Mouse (Mus musculus) ES-Bruce4 (cell line): ENCODE results near the gene Ephb4. TPM values are rescaled to one million over a fixed set of nuclear protein-coding genes. Genes with fewer than 3 reads are reported as not detected.

Experiments
- H3K27ac ChIP-seq: 2 replicates; pipeline ENCODE4 v1.5.1; 2012; ENCODE audit warnings: low read length, inconsistent platforms; ENCODE audit not compliant: insufficient read depth
- H3K27me3 ChIP-seq: 2 replicates; pipeline ENCODE4 v1.6.1; 2012; ENCODE audit warnings: mild to moderate bottlenecking, low read length, inconsistent platforms; ENCODE audit not compliant: control insufficient read depth, poor library complexity, insufficient read depth, severe bottlenecking
- H3K36me3 ChIP-seq: 2 replicates; pipeline ENCODE4 v1.6.1; 2012; ENCODE audit warnings: inconsistent platforms, mild to moderate bottlenecking, low read length, moderate library complexity; ENCODE audit not compliant: control insufficient read depth, poor library complexity, insufficient read depth, severe bottlenecking
- H3K4me1 ChIP-seq: one replicate; pipeline ENCODE4 v1.8.1; 2011; ENCODE audit warnings: low read length; ENCODE audit not compliant: control insufficient read depth, insufficient read depth
- H3K4me3 ChIP-seq: 2 replicates; pipeline ENCODE4 v1.5.1; 2011; ENCODE audit warnings: low read depth, mild to moderate bottlenecking, low read length
- H3K9ac ChIP-seq: 2 replicates; pipeline ENCODE4 v1.6.1; 2012; ENCODE audit warnings: low read depth, mild to moderate bottlenecking, inconsistent platforms; ENCODE audit not compliant: poor library complexity, severe bottlenecking
- H3K9me3 ChIP-seq: replicated peaks from 2 replicates; pipeline ENCODE4 v1.6.1; 2012; ENCODE audit warnings: mild to moderate bottlenecking, low read length, inconsistent platforms; ENCODE audit not compliant: control insufficient read depth, poor library complexity, insufficient read depth, severe bottlenecking
- CTCF ChIP-seq: IDR thresholded peaks from one replicate; pipeline ENCODE4 v1.8.1; 2011; ENCODE audit warnings: low read depth, low read length
- EP300 ChIP-seq: IDR thresholded peaks from 2 replicates; pipeline ENCODE4 v1.6.1; 2011; ENCODE audit warnings: low read depth, low read length; ENCODE audit not compliant: insufficient read depth
- POLR2A ChIP-seq: IDR thresholded peaks from one replicate; pipeline ENCODE4 v1.8.1; 2011; ENCODE audit warnings: low read length; ENCODE audit not compliant: insufficient read depth
- polyA plus RNA-seq: library from polyadenylated mRNA; stranded (reverse); fragments of >200 nt; gene quantifications from 2 replicates; pipeline ENCODE4 v1.2.4, GENCODE M21; 2011; ENCODE audit warnings: low read depth; ENCODE audit not compliant: missing spikeins, insufficient read depth, insufficient read length

Ephb4 gene
- polyA plus RNA-seq, 1 experiment, result 17.1 TPM

DNA sequence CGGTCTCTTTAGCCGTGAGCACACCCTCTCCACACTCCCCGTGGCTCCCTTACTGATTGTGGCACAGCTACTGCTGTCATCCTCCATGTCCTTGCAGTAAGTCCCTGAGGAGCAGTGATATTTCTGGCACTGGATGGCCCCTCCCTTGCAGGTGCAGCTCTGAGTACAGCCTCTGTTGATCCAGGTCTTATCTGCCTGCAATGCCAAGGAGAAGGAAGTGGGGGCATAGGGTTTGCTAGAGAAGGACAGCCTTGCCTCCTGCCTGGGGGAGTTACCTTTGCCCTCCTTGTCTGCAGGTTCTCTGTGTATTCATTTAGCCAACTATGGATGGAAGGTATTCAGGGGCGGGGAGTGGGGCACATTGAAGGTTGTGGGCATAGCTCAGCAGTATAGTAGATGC, 69.9 kb downstream of the Ephb4 start:
- H3K9ac ChIP-seq, result no peak overlapping the region
- H3K27me3 ChIP-seq, result no peaks in the 10 kb centered on the region
- H3K4me1 ChIP-seq, result no peaks in the 10 kb centered on the region
- H3K27ac ChIP-seq, result no peak overlapping the region
- H3K4me3 ChIP-seq, result no peak overlapping the region
- no peaks in the 10 kb centered on the region for H3K36me3 ChIP-seq
- no peak for TF ChIP-seq CTCF
- TF ChIP-seq POLR2A, result no peak
- no peak for TF ChIP-seq EP300
- H3K9me3 ChIP-seq, result no peaks in the 10 kb centered on the region

DNA sequence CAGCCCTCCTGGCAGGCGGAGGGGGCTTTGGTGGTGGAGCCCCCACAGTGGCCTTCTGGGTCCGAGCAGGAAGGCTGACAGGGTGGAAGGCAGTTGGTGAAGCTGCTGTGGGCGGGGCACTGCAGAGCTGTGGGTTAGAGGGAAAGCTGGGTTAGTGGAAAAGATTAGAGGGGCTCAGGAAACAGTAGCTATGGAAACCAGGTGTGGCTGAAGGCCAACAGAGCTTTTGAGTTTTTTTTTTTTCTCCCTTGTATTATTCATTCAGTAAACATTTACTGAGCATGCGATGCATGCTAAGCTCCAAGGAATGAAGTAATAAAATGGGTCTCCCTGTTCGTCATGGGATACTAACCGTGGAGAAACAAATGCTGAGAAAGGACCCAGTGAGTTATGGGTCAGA, 75.7 kb downstream of the Ephb4 start:
- TF ChIP-seq CTCF (no peak), EP300 (no peak)
- no peaks in the 10 kb centered on the region for H3K9me3 ChIP-seq
- H3K27ac ChIP-seq, result no peak overlapping the region
- no peaks in the 10 kb centered on the region for H3K36me3 ChIP-seq
- no peak overlapping the region for H3K4me3 ChIP-seq
- no peaks in the 10 kb centered on the region for H3K4me1 ChIP-seq
- H3K9ac ChIP-seq, result no peak overlapping the region
- H3K27me3 ChIP-seq, result no peaks in the 10 kb centered on the region

Other genes with a start within 250 kb of the Ephb4 start
- gene Trim56, start 233.9 kb upstream of the Ephb4 start, polyA plus RNA-seq, result 15.2 and 16.1 TPM in 2 replicates
- gene Muc3, start 200.8 kb upstream of the Ephb4 start, polyA plus RNA-seq, result not detected in 2 replicates
- 2.2 and 2.5 TPM in 2 replicates for gene Muc3a, start 137.7 kb upstream of the Ephb4 start, polyA plus RNA-seq
- gene Ache, start 62.6 kb upstream of the Ephb4 start, polyA plus RNA-seq, result 0.31 TPM in 1 of 2 replicates, not detected in the other
- 6.4 and 8.7 TPM in 2 replicates for gene Ufsp1, start 55.5 kb upstream of the Ephb4 start, polyA plus RNA-seq
- 121 and 139 TPM in 2 replicates for gene Srrt, start 42.4 kb upstream of the Ephb4 start, polyA plus RNA-seq
- gene Trip6, start 35.7 kb upstream of the Ephb4 start, polyA plus RNA-seq, result 22.2 and 23.2 TPM in 2 replicates
- 7.9 and 8.8 TPM in 2 replicates for gene Slc12a9, start 16.5 kb upstream of the Ephb4 start, polyA plus RNA-seq
- 0.04 TPM in 1 of 2 replicates, not detected in the other for gene Zan, start 127.0 kb downstream of the Ephb4 start, polyA plus RNA-seq
- 14.4 and 15.0 TPM in 2 replicates for gene Pop7, start 152.4 kb downstream of the Ephb4 start, polyA plus RNA-seq
- gene Gigyf1, start 168.4 kb downstream of the Ephb4 start, polyA plus RNA-seq, result 33.5 and 37.9 TPM in 2 replicates
- gene Epo, start 183.1 kb downstream of the Ephb4 start, polyA plus RNA-seq, result not detected in 2 replicates
- 208 and 237 TPM in 2 replicates for gene Gnb2, start 183.4 kb downstream of the Ephb4 start, polyA plus RNA-seq
- not detected in 2 replicates for gene Actl6b, start 203.4 kb downstream of the Ephb4 start, polyA plus RNA-seq
- gene Tfr2, start 219.7 kb downstream of the Ephb4 start, polyA plus RNA-seq, result 2.3 and 5.4 TPM in 2 replicates